Mouse (Mus musculus): Measurements from ENCODE around the gene Casp14. TPM values are rescaled to one million over a fixed set of nuclear protein-coding genes. Genes with fewer than 3 reads are reported as not detected.

The Casp14 gene
- polyA plus RNA-seq, 1 experiment from 2014 or later = not detected

Other genes with a start within 250 kb of the Casp14 start
- gene Olfr1358, start 200.9 kb downstream of the Casp14 start, polyA plus RNA-seq (2015; fragmentation: Nextera tagmentation; extraction: Ambion mirVana) = not detected in 2 replicates
- gene Ilvbl, start 143.9 kb downstream of the Casp14 start, polyA plus RNA-seq (2015; fragmentation: Nextera tagmentation; extraction: Ambion mirVana) = 39.7 and 40.6 TPM in 2 replicates
- gene Syde1, start 126.3 kb downstream of the Casp14 start, polyA plus RNA-seq (2015; fragmentation: Nextera tagmentation; extraction: Ambion mirVana) = 3.6 TPM in 2 replicates
- gene Olfr1357, start 100.2 kb downstream of the Casp14 start, polyA plus RNA-seq (2015; fragmentation: Nextera tagmentation; extraction: Ambion mirVana) = not detected in 2 replicates
- 0.10 and 0.18 TPM in 2 replicates for gene Ccdc105, start 34.8 kb upstream of the Casp14 start, polyA plus RNA-seq (2015; fragmentation: Nextera tagmentation; extraction: Ambion mirVana)
- 4.4 and 4.8 TPM in 2 replicates for gene Slc1a6, start 62.2 kb upstream of the Casp14 start, polyA plus RNA-seq (2015; fragmentation: Nextera tagmentation; extraction: Ambion mirVana)
- not detected in 2 replicates for gene Olfr1356, start 133.9 kb upstream of the Casp14 start, polyA plus RNA-seq (2015; fragmentation: Nextera tagmentation; extraction: Ambion mirVana)
- gene Olfr1355, start 157.2 kb upstream of the Casp14 start, polyA plus RNA-seq (2015; fragmentation: Nextera tagmentation; extraction: Ambion mirVana) = not detected in 2 replicates
- gene Olfr1354, start 194.9 kb upstream of the Casp14 start, polyA plus RNA-seq (2015; fragmentation: Nextera tagmentation; extraction: Ambion mirVana) = not detected in 2 replicates
- not detected in 2 replicates for gene Olfr8, start 232.3 kb upstream of the Casp14 start, polyA plus RNA-seq (2015; fragmentation: Nextera tagmentation; extraction: Ambion mirVana)
- gene Olfr1353, start 245.0 kb upstream of the Casp14 start, polyA plus RNA-seq (2015; fragmentation: Nextera tagmentation; extraction: Ambion mirVana) = not detected in 2 replicates